Mouse (Mus musculus) T-cell, adult 2 months (primary cell): ENCODE data around the gene Gapvd1.

Source experiments
- DNase-seq: peaks from one replicate; pipeline ENCODE4 v3.0.0; 2022; ENCODE audit warnings: low spot score

Gapvd1 gene

GRCm38 (mm10) chr2:34635249-34636165 is 119.5 kb downstream of the Gapvd1 start:
- no peak for DNase-seq

DNA sequence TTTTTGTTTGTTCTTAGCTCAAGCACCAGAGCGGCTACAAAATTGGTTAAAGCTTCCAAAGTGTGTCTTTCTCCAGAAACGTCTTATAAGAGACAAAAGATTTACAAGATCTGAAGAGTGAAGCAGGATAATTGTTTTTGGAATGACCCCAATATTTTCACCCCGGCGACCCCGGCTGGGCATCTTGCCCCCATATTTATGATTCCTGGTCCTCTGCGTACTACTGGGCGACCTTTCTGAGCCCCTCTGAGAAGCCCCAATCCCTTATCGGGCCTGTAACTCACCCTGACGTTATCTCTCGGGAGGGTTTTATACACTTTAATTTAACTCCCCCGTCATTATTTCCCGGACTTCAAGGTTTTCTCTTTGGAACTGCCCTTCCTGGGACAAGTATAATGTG is 123.0 kb downstream of the Gapvd1 start:
- DNase-seq = no peak

DNA sequence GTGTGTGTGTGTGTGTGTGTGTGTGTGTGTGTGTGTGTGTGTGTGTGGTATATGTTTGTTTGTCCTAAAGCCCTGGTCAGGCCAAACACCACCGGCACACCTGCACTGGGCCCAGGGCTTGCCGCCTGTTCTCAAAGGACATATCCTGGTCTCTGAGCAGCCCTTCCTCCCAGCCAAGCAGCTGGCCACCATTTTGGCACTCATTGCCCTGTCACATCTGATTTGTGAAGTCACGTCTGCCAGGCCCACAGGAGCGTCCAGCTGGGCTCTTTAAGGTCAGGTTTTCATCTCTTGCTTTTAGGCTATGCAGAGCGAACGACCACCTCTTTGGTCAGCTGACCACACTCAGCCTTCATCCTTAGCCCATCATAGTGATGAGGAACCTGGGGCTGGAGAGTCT is 124.6 kb downstream of the Gapvd1 start:
- no peak for DNase-seq

DNA sequence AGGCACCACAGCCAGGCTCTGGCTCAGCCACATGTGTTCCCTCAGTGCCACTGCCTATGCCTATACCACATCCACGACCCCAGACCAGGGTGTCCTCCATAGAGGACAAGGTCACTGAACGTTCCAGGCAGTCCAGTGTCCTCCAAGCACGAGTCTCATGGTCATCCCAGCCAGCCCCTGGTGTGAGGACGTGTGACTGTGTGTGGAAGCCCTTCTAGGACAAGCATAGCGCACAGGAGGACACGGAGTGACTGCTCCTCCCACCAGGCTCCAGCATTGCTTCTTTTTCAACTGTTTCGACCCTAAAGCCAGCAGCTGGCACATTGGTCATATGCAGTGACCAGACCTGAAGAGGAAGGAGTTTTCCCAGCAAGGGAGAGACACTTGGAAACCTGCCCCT is 125.3 kb downstream of the Gapvd1 start:
- DNase-seq = no peak

GRCm38 (mm10) chr2:34628903-34629540 is 126.0 kb downstream of the Gapvd1 start:
- no peak for DNase-seq

- no peak for DNase-seq
These were observed 127.5 kb downstream of the Gapvd1 start for GRCm38 (mm10) chr2:34627328-34628226.
